Mouse (Mus musculus) layer of hippocampus, adult 2 months (tissue): ENCODE data around the gene 4933415F23Rik. TPM values are rescaled to one million over a fixed set of nuclear protein-coding genes. Genes with fewer than 3 reads are reported as not detected.

Source experiments
- DNase-seq, 2 experiments: peaks; one replicate each; pipeline ENCODE4 v3.0.0; 2022; ENCODE audit warnings: low spot score in 2 of 2
- H3K27ac ChIP-seq: fragments of 200-600 bp; 2 replicates; pipeline ENCODE4 v1.8.1; 2022
- H3K4me3 ChIP-seq: fragments of 200-600 bp; 2 replicates; pipeline ENCODE4 v1.8.1; 2022; ENCODE audit warnings: mild to moderate bottlenecking
- CTCF ChIP-seq: fragments of 200-600 bp; conservative IDR thresholded peaks from 2 replicates; pipeline ENCODE4 v1.8.1; 2022; ENCODE audit warnings: antibody characterized with exemption, mild to moderate bottlenecking, moderate library complexity
- total RNA-seq, 2 experiments: library from RNA; stranded (reverse); gene quantifications; 2 replicates each; pipeline ENCODE4 v1.2.3; 2021

4933415F23Rik gene
- total RNA-seq, 2 experiments from 2014 or later = not detected

DNA sequence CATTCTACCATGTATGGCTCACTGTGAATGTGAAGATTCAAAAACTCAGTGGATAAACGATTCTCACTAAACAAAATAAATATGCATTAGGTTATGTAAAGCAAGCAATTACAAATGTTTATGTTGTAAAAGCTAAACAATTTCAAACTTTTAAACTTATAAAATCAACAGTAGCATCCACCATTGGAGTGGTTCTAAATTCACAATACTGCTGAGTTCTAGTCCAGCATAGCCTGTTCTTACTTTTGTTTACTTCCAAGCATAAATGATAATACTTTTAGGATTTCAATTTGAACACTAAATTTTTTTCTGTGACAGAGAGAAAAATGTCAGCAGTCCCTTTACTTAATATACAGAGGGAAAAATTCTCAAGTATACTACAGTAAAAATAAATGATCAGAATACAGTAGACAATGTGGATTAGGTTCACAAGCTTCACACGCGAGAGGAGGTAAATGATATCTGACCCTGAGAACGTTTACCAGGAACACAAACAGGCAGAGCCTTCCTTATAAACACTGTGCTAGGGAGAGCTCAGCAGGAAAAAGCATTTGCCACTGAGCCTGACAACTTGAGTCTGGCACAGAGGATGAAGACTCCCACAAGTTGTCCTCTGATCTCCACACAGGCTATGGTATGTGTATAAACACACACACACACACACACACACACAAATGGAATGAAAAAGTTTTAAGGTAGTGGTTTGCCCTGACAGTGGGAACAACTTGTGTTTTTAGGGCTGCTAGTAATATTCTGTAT, 37.2 kb downstream of the 4933415F23Rik start:
- no peak for DNase-seq
- Histone ChIP-seq H3K4me3 (no peak overlapping the region), H3K27ac (no peak overlapping the region)
- no peak for TF ChIP-seq CTCF

DNA sequence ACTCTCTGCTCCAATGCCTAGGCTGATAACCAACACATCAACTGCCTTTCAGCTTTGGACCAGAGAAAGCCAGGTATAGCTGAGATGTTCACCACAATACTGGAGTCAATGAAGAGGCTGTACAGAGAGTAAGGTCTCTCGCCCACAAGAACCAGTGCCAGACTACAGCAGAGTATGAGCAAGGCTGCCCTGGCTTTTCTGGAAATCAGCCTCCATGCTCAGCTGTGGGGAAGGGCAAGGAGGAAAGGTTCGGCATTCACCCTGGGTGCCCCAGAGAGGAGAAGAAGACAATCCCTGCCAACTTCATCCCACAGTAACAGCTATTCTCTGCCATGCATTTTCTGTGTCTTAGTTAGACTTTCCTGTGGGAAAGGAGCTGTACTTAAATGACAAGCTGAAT, 38.1 kb downstream of the 4933415F23Rik start:
- no peak overlapping the region for H3K27ac ChIP-seq
- no peak for TF ChIP-seq CTCF
- H3K4me3 ChIP-seq = no peak overlapping the region
- DNase-seq = no peak

DNA sequence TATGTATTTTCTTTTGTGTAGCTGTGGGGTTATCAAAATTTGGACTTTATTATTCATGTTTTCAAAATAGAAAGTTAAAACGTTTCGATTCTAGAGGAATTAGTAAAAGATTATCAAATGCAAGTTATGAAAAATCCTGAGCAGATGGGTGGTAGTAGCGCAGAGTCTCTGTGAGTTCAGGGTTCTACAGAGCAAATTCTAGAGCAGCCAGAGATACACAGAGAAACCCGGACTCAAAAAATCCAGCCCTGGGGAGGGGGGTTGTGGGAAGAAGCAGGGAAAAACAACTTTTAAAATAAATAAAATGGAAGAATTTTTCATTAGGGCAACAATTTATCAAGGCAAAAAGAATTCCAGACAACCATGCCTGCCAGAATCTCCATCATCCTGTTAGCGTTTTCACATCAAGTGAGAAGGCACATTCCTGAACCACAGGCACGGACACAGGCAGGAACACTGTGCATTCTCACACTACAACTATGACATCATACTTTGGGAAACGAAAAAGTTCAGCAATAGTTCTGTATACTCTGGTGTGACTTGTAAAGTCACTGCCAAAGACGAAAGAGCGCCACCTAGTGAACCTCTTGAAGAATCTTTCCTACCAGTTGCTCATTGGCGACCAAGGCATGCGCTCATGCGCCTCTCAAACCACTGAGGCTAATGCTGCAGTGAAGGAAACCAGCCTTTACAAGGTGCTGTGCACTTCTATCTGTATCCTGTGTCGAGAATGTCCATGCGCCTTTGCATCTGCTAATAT, 40.3 kb downstream of the 4933415F23Rik start:
- TF ChIP-seq CTCF = peak; percentile 86
- Histone ChIP-seq H3K4me3 (no peak overlapping the region), H3K27ac (no peak overlapping the region)
- peak; percentile 57 to 61 for DNase-seq

GRCm38 (mm10) chr1:23060056-23060455, 42.0 kb downstream of the 4933415F23Rik start:
- no peak overlapping the region for H3K27ac ChIP-seq
- no peak for TF ChIP-seq CTCF
- H3K4me3 ChIP-seq = no peak overlapping the region
- no peak for DNase-seq
